Mouse (Mus musculus): ENCODE measurements around the gene Xxylt1. TPM values are rescaled to one million over a fixed set of nuclear protein-coding genes. Genes with fewer than 3 reads are reported as not detected.

Xxylt1 gene
- polyA plus RNA-seq (2015; fragmentation: Nextera tagmentation; extraction: Ambion mirVana): 7.3 and 7.5 TPM in 2 replicates

GRCm38 (mm10) chr16:31081125-31081664 lies at the start of gene Xxylt1:
Gene Xxylt1, minus strand, starts transcription at chr16:31081432.
- Histone ChIP-seq H3K27me3 (no peaks in the 10 kb centered on the region), H3K27ac (peak within 1 kb of the TSS; percentile 91), H3K9me3 (replicated peaks) (no peaks in the 10 kb centered on the region), H3K4me1 (peaks cover 14% of the 10 kb centered on the region), H3K4me2 (peak within 1 kb of the TSS; percentile 97), H3K9ac (peak within 1 kb of the TSS; percentile 81), H3K4me3 (peak within 1 kb of the TSS; percentile 78), H3K36me3 (ENCODE audit: poor library complexity, severe bottlenecking) (no peaks in the 10 kb centered on the region)
- peak; percentile 99 for ATAC-seq
- WGBS: under 1% methylated on average over 54 of the region's 54 CpGs

GRCm38 (mm10) chr16:31128116-31128515 lies 46.9 kb upstream of the Xxylt1 start:
- H3K9ac ChIP-seq: no peak overlapping the region
- no peak for ATAC-seq
- no peak overlapping the region for H3K27ac ChIP-seq
- no peak overlapping the region for H3K4me3 ChIP-seq
- WGBS: 90% methylated on average over 5 of the region's 5 CpGs
- H3K4me2 ChIP-seq: no peak overlapping the region
- peaks cover 11% of the 10 kb centered on the region for H3K36me3 ChIP-seq (ENCODE audit: poor library complexity, severe bottlenecking)
- no peaks in the 10 kb centered on the region for H3K9me3 ChIP-seq (replicated peaks)
- no peaks in the 10 kb centered on the region for H3K4me1 ChIP-seq
- H3K27me3 ChIP-seq: no peaks in the 10 kb centered on the region

GRCm38 (mm10) chr16:31124991-31125390 lies 43.8 kb upstream of the Xxylt1 start:
- Histone ChIP-seq H3K4me3 (no peak overlapping the region), H3K36me3 (ENCODE audit: poor library complexity, severe bottlenecking) (peaks cover 13% of the 10 kb centered on the region), H3K9ac (no peak overlapping the region), H3K9me3 (replicated peaks) (no peaks in the 10 kb centered on the region), H3K4me1 (no peaks in the 10 kb centered on the region), H3K4me2 (no peak overlapping the region), H3K27ac (no peak overlapping the region), H3K27me3 (no peaks in the 10 kb centered on the region)
- no peak for ATAC-seq
- WGBS: 69% methylated on average over 5 of the region's 5 CpGs

GRCm38 (mm10) chr16:31121612-31122011 lies 40.4 kb upstream of the Xxylt1 start:
- Histone ChIP-seq H3K27ac (no peak overlapping the region), H3K9me3 (replicated peaks) (no peaks in the 10 kb centered on the region), H3K4me3 (no peak overlapping the region), H3K27me3 (no peaks in the 10 kb centered on the region), H3K36me3 (ENCODE audit: poor library complexity, severe bottlenecking) (peaks cover 11% of the 10 kb centered on the region), H3K4me1 (no peaks in the 10 kb centered on the region), H3K4me2 (no peak overlapping the region), H3K9ac (no peak overlapping the region)
- WGBS: 97% methylated on average over 6 of the region's 6 CpGs
- ATAC-seq: no peak

GRCm38 (mm10) chr16:31113596-31113995 lies 32.4 kb upstream of the Xxylt1 start:
- Histone ChIP-seq H3K27ac (no peak overlapping the region), H3K27me3 (no peaks in the 10 kb centered on the region), H3K9ac (no peak overlapping the region), H3K4me2 (no peak overlapping the region), H3K4me3 (no peak overlapping the region), H3K4me1 (no peaks in the 10 kb centered on the region), H3K9me3 (replicated peaks) (0 out of 2 replicates have a peak, but pooled peaks cover 2% of the 10 kb centered on the region), H3K36me3 (ENCODE audit: poor library complexity, severe bottlenecking) (peaks cover 42% of the 10 kb centered on the region)
- ATAC-seq: no peak

GRCm38 (mm10) chr16:31101352-31101751 lies 20.1 kb upstream of the Xxylt1 start:
- H3K4me3 ChIP-seq: no peak overlapping the region
- no peaks in the 10 kb centered on the region for H3K9me3 ChIP-seq (replicated peaks)
- WGBS: 70% methylated on average over 2 of the region's 2 CpGs
- H3K36me3 ChIP-seq (ENCODE audit: poor library complexity, severe bottlenecking): peaks cover 43% of the 10 kb centered on the region
- H3K27me3 ChIP-seq: no peaks in the 10 kb centered on the region
- no peak overlapping the region for H3K27ac ChIP-seq
- H3K4me1 ChIP-seq: no peaks in the 10 kb centered on the region
- H3K4me2 ChIP-seq: no peak overlapping the region
- no peak for ATAC-seq
- no peak overlapping the region for H3K9ac ChIP-seq

- no peak overlapping the region for H3K4me3 ChIP-seq
- WGBS: 88% methylated on average over 1 of the region's 1 CpGs
- H3K4me1 ChIP-seq: no peaks in the 10 kb centered on the region
- no peaks in the 10 kb centered on the region for H3K9me3 ChIP-seq (replicated peaks)
- no peak overlapping the region for H3K27ac ChIP-seq
- no peaks in the 10 kb centered on the region for H3K27me3 ChIP-seq
- peaks cover 37% of the 10 kb centered on the region for H3K36me3 ChIP-seq (ENCODE audit: poor library complexity, severe bottlenecking)
- no peak overlapping the region for H3K4me2 ChIP-seq
- no peak overlapping the region for H3K9ac ChIP-seq
- no peak for ATAC-seq
Observed at GRCm38 (mm10) chr16:31099906-31100305, 18.7 kb upstream of the Xxylt1 start.

GRCm38 (mm10) chr16:31094036-31094435 lies 12.8 kb upstream of the Xxylt1 start:
- Histone ChIP-seq H3K4me1 (no peaks in the 10 kb centered on the region), H3K9me3 (replicated peaks) (no peaks in the 10 kb centered on the region), H3K36me3 (ENCODE audit: poor library complexity, severe bottlenecking) (peaks cover 4% of the 10 kb centered on the region; the same call in 1 of the 2 replicates), H3K9ac (no peak overlapping the region), H3K4me3 (no peak overlapping the region), H3K27me3 (no peaks in the 10 kb centered on the region), H3K4me2 (no peak overlapping the region), H3K27ac (no peak overlapping the region)
- WGBS: 50% methylated on average over 6 of the region's 6 CpGs
- no peak for ATAC-seq

GRCm38 (mm10) chr16:31093186-31093585 lies 12.0 kb upstream of the Xxylt1 start:
- no peaks in the 10 kb centered on the region for H3K9me3 ChIP-seq (replicated peaks)
- H3K9ac ChIP-seq: no peak overlapping the region
- H3K4me1 ChIP-seq: no peaks in the 10 kb centered on the region
- H3K27ac ChIP-seq: no peak overlapping the region
- H3K36me3 ChIP-seq (ENCODE audit: poor library complexity, severe bottlenecking): 0 out of 2 replicates have a peak, but pooled peaks cover 3% of the 10 kb centered on the region
- H3K4me2 ChIP-seq: no peak overlapping the region
- H3K4me3 ChIP-seq: no peak overlapping the region
- no peak for ATAC-seq
- 41% methylated on average over 9 of the region's 9 CpGs for WGBS
- H3K27me3 ChIP-seq: no peaks in the 10 kb centered on the region

- no peak overlapping the region for H3K27ac ChIP-seq
- H3K27me3 ChIP-seq: no peaks in the 10 kb centered on the region
- peak overlapping the region; percentile 97 for H3K4me2 ChIP-seq
- H3K9ac ChIP-seq: no peak overlapping the region
- WGBS: 65% methylated on average over 6 of the region's 6 CpGs
- ATAC-seq: no peak
- H3K9me3 ChIP-seq (replicated peaks): no peaks in the 10 kb centered on the region
- no peaks in the 10 kb centered on the region for H3K36me3 ChIP-seq (ENCODE audit: poor library complexity, severe bottlenecking)
- H3K4me3 ChIP-seq: no peak overlapping the region
- peaks cover 14% of the 10 kb centered on the region for H3K4me1 ChIP-seq
Observed at GRCm38 (mm10) chr16:31081891-31082290, 659 bp upstream of the Xxylt1 start.

- Histone ChIP-seq H3K4me3 (peak overlapping the region; percentile 78), H3K4me2 (peak overlapping the region; percentile 97), H3K27ac (peak overlapping the region; percentile 91), H3K4me1 (peaks cover 14% of the 10 kb centered on the region), H3K9ac (peak overlapping the region; percentile 81), H3K27me3 (no peaks in the 10 kb centered on the region), H3K9me3 (replicated peaks) (no peaks in the 10 kb centered on the region), H3K36me3 (ENCODE audit: poor library complexity, severe bottlenecking) (no peaks in the 10 kb centered on the region; the same call in 1 of the 2 replicates)
- under 1% methylated on average over 36 of the region's 36 CpGs for WGBS
- ATAC-seq: peak; percentile 64
Observed at GRCm38 (mm10) chr16:31080573-31081051, 620 bp downstream of the Xxylt1 start.

GRCm38 (mm10) chr16:31077396-31077795 lies 3.8 kb downstream of the Xxylt1 start:
- Histone ChIP-seq H3K9me3 (replicated peaks) (no peaks in the 10 kb centered on the region), H3K27me3 (no peaks in the 10 kb centered on the region), H3K4me2 (no peak overlapping the region), H3K4me3 (no peak overlapping the region), H3K36me3 (ENCODE audit: poor library complexity, severe bottlenecking) (no peaks in the 10 kb centered on the region; the same call in 1 of the 2 replicates), H3K4me1 (peaks cover 14% of the 10 kb centered on the region), H3K27ac (no peak overlapping the region), H3K9ac (no peak overlapping the region)
- ATAC-seq: no peak
- 88% methylated on average over 5 of the region's 5 CpGs for WGBS

- Histone ChIP-seq H3K9ac (no peak overlapping the region), H3K9me3 (replicated peaks) (no peaks in the 10 kb centered on the region), H3K27me3 (no peaks in the 10 kb centered on the region), H3K4me1 (peaks cover 10% of the 10 kb centered on the region), H3K4me3 (no peak overlapping the region), H3K27ac (no peak overlapping the region), H3K36me3 (ENCODE audit: poor library complexity, severe bottlenecking) (no peaks in the 10 kb centered on the region; the same call in 1 of the 2 replicates), H3K4me2 (no peak overlapping the region)
- ATAC-seq: no peak
- WGBS: 90% methylated on average over 8 of the region's 8 CpGs
Observed at GRCm38 (mm10) chr16:31076436-31076835, 4.8 kb downstream of the Xxylt1 start.

Measured in forebrain, embryonic 13.5 days (tissue).